Mouse (Mus musculus): ENCODE results near the gene Rnf213.

DNA sequence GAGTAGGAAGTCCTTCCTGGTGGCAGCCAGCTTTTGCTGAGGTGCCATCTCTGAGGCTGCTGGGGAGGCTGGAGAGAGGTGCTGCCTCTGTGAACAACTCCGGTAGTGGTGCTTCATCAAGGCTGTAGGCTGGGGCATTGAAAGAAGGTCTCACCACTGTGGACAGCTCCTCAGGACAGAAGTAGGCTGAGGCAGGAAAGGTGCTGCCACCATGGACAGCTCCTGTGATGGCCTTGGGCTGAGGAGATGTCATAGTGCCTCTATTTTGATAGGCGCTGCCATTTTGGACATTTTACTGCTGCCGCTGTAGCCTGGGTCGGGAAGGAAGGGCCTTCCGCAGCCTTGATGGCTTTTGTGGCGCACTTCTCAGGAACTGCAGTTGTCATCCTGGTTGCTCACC, 99.9 kb downstream of the Rnf213 start:
- TF ChIP-seq CTCF (IDR thresholded peaks at IDR 0.05; ENCODE audit: insufficient read depth, low read depth, low read length) (no peak), POLR2A (IDR thresholded peaks at IDR 0.05; ENCODE audit: insufficient read depth, low read depth, low read length) (no peak)
